Mouse (Mus musculus) limb, embryonic 15.5 days (tissue): ENCODE data around the gene Cyp2w1. TPM values are rescaled to one million over a fixed set of nuclear protein-coding genes. Genes with fewer than 3 reads are reported as not detected.

ENCODE experiments used
- ATAC-seq: fragments of 200-750 bp; cut with Nextera tagmentation; 2 replicates; pipeline ENCODE4 v1.8.0; 2017; ENCODE audit warnings: low read depth, moderate TSS enrichment; ENCODE audit not compliant: insufficient number of reproducible peaks, low FRiP score, low TSS enrichment
- H3K27ac ChIP-seq: fragments of 300-500 bp; sonication (generic); 2 replicates; pipeline ENCODE4 v1.5.1; 2015; ENCODE audit warnings: moderate library complexity, mild to moderate bottlenecking, inconsistent platforms
- H3K27me3 ChIP-seq: fragments of 300-500 bp; sonication (generic); 2 replicates; pipeline ENCODE4 v1.6.1; 2015; ENCODE audit warnings: inconsistent platforms
- H3K36me3 ChIP-seq: fragments of 300-500 bp; sonication (generic); 2 replicates; pipeline ENCODE4 v1.6.1; 2015; ENCODE audit warnings: inconsistent platforms
- H3K4me1 ChIP-seq: fragments of 300-500 bp; sonication (generic); 2 replicates; pipeline ENCODE4 v1.6.1; 2015; ENCODE audit warnings: inconsistent platforms
- H3K4me2 ChIP-seq: fragments of 300-500 bp; sonication (generic); 2 replicates; pipeline ENCODE4 v1.6.1; 2015; ENCODE audit warnings: mild to moderate bottlenecking, inconsistent platforms
- H3K4me3 ChIP-seq: fragments of 300-500 bp; sonication (generic); 2 replicates; pipeline ENCODE4 v1.5.1; 2015; ENCODE audit warnings: mild to moderate bottlenecking, inconsistent platforms
- H3K9ac ChIP-seq: fragments of 300-500 bp; sonication (generic); 2 replicates; pipeline ENCODE4 v1.6.1; 2015; ENCODE audit warnings: inconsistent platforms
- H3K9me3 ChIP-seq: fragments of 300-500 bp; sonication (generic); 2 replicates; pipeline ENCODE4 v1.6.1; 2016; ENCODE audit warnings: inconsistent platforms
- WGBS: fragments of 180-500 bp; shearing (Covaris S2); methylation state at CpG from one replicate; pipeline ENCODE4 v1.1.7; 2015; 5-methylcytosine and 5-hydroxymethylcytosine counted together
- polyA plus RNA-seq: library from polyadenylated mRNA; unstranded; fragments of >200 nt; fragmentation: Nextera tagmentation; extraction: Ambion mirVana; gene quantifications from 2 replicates; pipeline ENCODE4 v1.2.1, GENCODE M21; 2015

Cyp2w1 gene
- polyA plus RNA-seq, 1 experiment from 2014 or later, result 23.5 TPM

GRCm38 (mm10) chr5:139379771-139380384 is 27.5 kb downstream of the Cyp2w1 start:
- Histone ChIP-seq H3K4me1 (peaks cover 61% of the 10 kb centered on the region), H3K4me2 (peak overlapping the region; percentile 88), H3K27ac (peak overlapping the region; percentile 75), H3K9me3 (no peaks in the 10 kb centered on the region), H3K36me3 (no peaks in the 10 kb centered on the region), H3K9ac (0 out of 2 replicates have a peak overlapping the region, but pooled peaks have one; percentile 46), H3K27me3 (no peaks in the 10 kb centered on the region), H3K4me3 (peak overlapping the region; percentile 60)
- ATAC-seq, result no peak; the same call in none of the 2 replicates
- 20% methylated on average over 8 of the region's 8 CpGs for WGBS

- WGBS, result 1% methylated on average over 62 of the region's 73 CpGs
- H3K9me3 ChIP-seq, result no peaks in the 10 kb centered on the region
- H3K9ac ChIP-seq, result peak overlapping the region; percentile 46
- no peaks in the 10 kb centered on the region for H3K27me3 ChIP-seq
- ATAC-seq, result peak; percentile 86
- peak overlapping the region; percentile 75 for H3K27ac ChIP-seq
- peak overlapping the region; percentile 88 for H3K4me2 ChIP-seq
- peak overlapping the region; percentile 60 for H3K4me3 ChIP-seq
- H3K36me3 ChIP-seq, result no peaks in the 10 kb centered on the region
- H3K4me1 ChIP-seq, result peaks cover 61% of the 10 kb centered on the region
Measured at GRCm38 (mm10) chr5:139380385-139381248, 28.2 kb downstream of the Cyp2w1 start.

GRCm38 (mm10) chr5:139381586-139382513 is 29.4 kb downstream of the Cyp2w1 start:
- no peak for ATAC-seq
- Histone ChIP-seq H3K36me3 (no peaks in the 10 kb centered on the region), H3K9ac (no peak overlapping the region), H3K9me3 (no peaks in the 10 kb centered on the region), H3K4me1 (peaks cover 60% of the 10 kb centered on the region), H3K4me2 (no peak overlapping the region), H3K27me3 (no peaks in the 10 kb centered on the region), H3K4me3 (no peak overlapping the region; the same call in 1 of the 2 replicates), H3K27ac (peak overlapping the region; percentile 27; the same call in 1 of the 2 replicates)
- WGBS, result 77% methylated on average over 18 of the region's 18 CpGs

- peaks cover 55% of the 10 kb centered on the region for H3K4me1 ChIP-seq
- WGBS, result 79% methylated on average over 8 of the region's 8 CpGs
- peak overlapping the region; percentile 6; the same call in 1 of the 2 replicates for H3K27ac ChIP-seq
- H3K9ac ChIP-seq, result no peak overlapping the region
- H3K27me3 ChIP-seq, result no peaks in the 10 kb centered on the region
- H3K4me2 ChIP-seq, result no peak overlapping the region; the same call in 1 of the 2 replicates
- H3K36me3 ChIP-seq, result no peaks in the 10 kb centered on the region
- ATAC-seq, result no peak
- H3K4me3 ChIP-seq, result no peak overlapping the region
- no peaks in the 10 kb centered on the region for H3K9me3 ChIP-seq
Measured at GRCm38 (mm10) chr5:139382760-139383159, 30.3 kb downstream of the Cyp2w1 start.

- Histone ChIP-seq H3K9ac (no peak overlapping the region), H3K27ac (no peak overlapping the region), H3K4me1 (peaks cover 55% of the 10 kb centered on the region), H3K4me3 (no peak overlapping the region), H3K36me3 (no peaks in the 10 kb centered on the region), H3K4me2 (no peak overlapping the region), H3K9me3 (no peaks in the 10 kb centered on the region), H3K27me3 (no peaks in the 10 kb centered on the region)
- no peak for ATAC-seq
- WGBS, result 82% methylated on average over 9 of the region's 9 CpGs
Measured at GRCm38 (mm10) chr5:139383234-139383633, 30.8 kb downstream of the Cyp2w1 start.

GRCm38 (mm10) chr5:139384531-139384930 is 32.1 kb downstream of the Cyp2w1 start:
- Histone ChIP-seq H3K9me3 (no peaks in the 10 kb centered on the region), H3K4me3 (no peak overlapping the region), H3K4me1 (peaks cover 55% of the 10 kb centered on the region), H3K27ac (no peak overlapping the region), H3K27me3 (no peaks in the 10 kb centered on the region), H3K36me3 (no peaks in the 10 kb centered on the region), H3K4me2 (no peak overlapping the region), H3K9ac (no peak overlapping the region)
- no peak for ATAC-seq
- 57% methylated on average over 10 of the region's 10 CpGs for WGBS

- Histone ChIP-seq H3K4me1 (peaks cover 52% of the 10 kb centered on the region), H3K27ac (no peak overlapping the region), H3K36me3 (no peaks in the 10 kb centered on the region), H3K4me3 (no peak overlapping the region), H3K27me3 (no peaks in the 10 kb centered on the region), H3K9ac (no peak overlapping the region), H3K4me2 (no peak overlapping the region), H3K9me3 (no peaks in the 10 kb centered on the region)
- WGBS, result 85% methylated on average over 5 of the region's 5 CpGs
- no peak for ATAC-seq
Measured at GRCm38 (mm10) chr5:139386047-139386446, 33.6 kb downstream of the Cyp2w1 start.

- Histone ChIP-seq H3K27me3 (no peaks in the 10 kb centered on the region), H3K4me3 (no peak overlapping the region), H3K4me1 (peaks cover 43% of the 10 kb centered on the region), H3K9me3 (no peaks in the 10 kb centered on the region), H3K27ac (peak overlapping the region; percentile 82), H3K4me2 (no peak overlapping the region), H3K36me3 (no peaks in the 10 kb centered on the region), H3K9ac (no peak overlapping the region)
- 0 out of 2 replicates have a peak, but pooled peaks have one; percentile 31 for ATAC-seq
- 56% methylated on average over 10 of the region's 10 CpGs for whole genome bisulfite sequencing
Measured at GRCm38 (mm10) chr5:139387329-139388194, 35.1 kb downstream of the Cyp2w1 start.

- peaks cover 41% of the 10 kb centered on the region for H3K4me1 ChIP-seq
- no peak overlapping the region for H3K9ac ChIP-seq
Measured at GRCm38 (mm10) chr5:139388195-139388570, 35.8 kb downstream of the Cyp2w1 start.

GRCm38 (mm10) chr5:139388694-139389675 is 36.6 kb downstream of the Cyp2w1 start:
- no peak overlapping the region for H3K9ac ChIP-seq
- ATAC-seq, result no peak
- WGBS, result 40% methylated on average over 17 of the region's 17 CpGs
- H3K9me3 ChIP-seq, result no peaks in the 10 kb centered on the region
- H3K4me1 ChIP-seq, result peaks cover 41% of the 10 kb centered on the region
- no peak overlapping the region for H3K4me3 ChIP-seq
- H3K4me2 ChIP-seq, result no peak overlapping the region
- H3K27me3 ChIP-seq, result no peaks in the 10 kb centered on the region
- peaks cover 9% of the 10 kb centered on the region; the same call in 1 of the 2 replicates for H3K36me3 ChIP-seq
- peak overlapping the region; percentile 82 for H3K27ac ChIP-seq

More at GRCm38 (mm10) chr5:139388195-139388570, 35.8 kb downstream of the Cyp2w1 start:
- Histone ChIP-seq H3K4me3 (no peak overlapping the region), H3K36me3 (peaks cover 5% of the 10 kb centered on the region; the same call in 1 of the 2 replicates), H3K9me3 (no peaks in the 10 kb centered on the region), H3K27ac (peak overlapping the region; percentile 82), H3K4me2 (no peak overlapping the region), H3K27me3 (no peaks in the 10 kb centered on the region)
- WGBS, result 52% methylated on average over 4 of the region's 4 CpGs
- no peak for ATAC-seq
